Mouse (Mus musculus): ENCODE measurements around the gene Dcdc2a. TPM values are rescaled to one million over a fixed set of nuclear protein-coding genes. Genes with fewer than 3 reads are reported as not detected.
A peak's percentile ranks its signal among the peaks of the same experiment; 100 is the strongest.

Gene Dcdc2a
- polyA plus RNA-seq, 1 experiment from 2014 or later = 3.2 TPM

DNA sequence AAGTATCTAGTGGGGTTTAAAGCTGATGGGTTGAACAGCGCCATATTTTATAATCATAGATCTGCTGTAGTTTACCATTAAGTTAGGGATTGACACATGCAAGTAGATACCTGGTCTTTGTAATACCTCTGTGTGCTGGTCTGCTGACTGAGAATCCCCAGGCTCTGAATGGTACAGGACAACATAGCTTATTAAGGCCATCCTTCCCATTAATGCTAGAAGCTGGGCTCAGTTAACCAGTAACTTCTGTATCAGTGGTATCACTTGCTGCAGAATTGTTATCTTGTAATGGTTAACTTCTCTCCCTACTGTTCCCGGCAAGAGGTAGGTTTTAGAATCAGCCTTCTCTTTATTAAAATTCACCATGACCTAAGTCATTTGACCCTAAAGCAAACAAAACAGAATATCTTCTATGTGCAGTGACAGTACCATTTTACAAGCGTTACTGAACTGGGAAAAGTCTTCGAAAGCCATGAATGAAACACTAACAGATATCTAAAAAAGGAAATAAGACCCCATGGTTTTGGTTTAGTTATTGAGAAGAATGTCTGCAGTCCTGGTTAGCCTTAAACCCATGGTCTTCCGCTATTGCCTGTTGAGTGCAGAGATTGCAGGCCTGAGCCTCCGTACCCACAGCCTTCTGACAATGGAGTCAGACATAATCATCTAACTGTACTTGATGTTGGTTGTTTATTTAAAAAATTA lies 29.2 kb upstream of the Dcdc2a start:
- Histone ChIP-seq H3K36me3 (ENCODE audit: control insufficient read depth, insufficient read depth, low read length) (no peaks in the 10 kb centered on the region), H3K27me3 (ENCODE audit: control insufficient read depth, insufficient read depth, low read length) (no peaks in the 10 kb centered on the region), H3K9ac (ENCODE audit: low read depth, low read length) (no peak overlapping the region), H3K4me3 (ENCODE audit: low read depth, low read length) (no peak overlapping the region), H3K9me3 (ENCODE audit: control insufficient read depth, low read length) (no peaks in the 10 kb centered on the region), H3K4me2 (replicated peaks; ENCODE audit: low read depth, low read length) (no peak overlapping the region), H3K4me1 (replicated peaks; ENCODE audit: control insufficient read depth, insufficient read depth, low read length) (no peaks in the 10 kb centered on the region), H3K27ac (ENCODE audit: low read depth, low read length) (no peak overlapping the region)
- ATAC-seq (ENCODE audit: low FRiP score) (no peak), DNase-seq (ENCODE audit: low spot score) (no peak)
- WGBS = 72% methylated on average over 6 of the region's 6 CpGs

DNA sequence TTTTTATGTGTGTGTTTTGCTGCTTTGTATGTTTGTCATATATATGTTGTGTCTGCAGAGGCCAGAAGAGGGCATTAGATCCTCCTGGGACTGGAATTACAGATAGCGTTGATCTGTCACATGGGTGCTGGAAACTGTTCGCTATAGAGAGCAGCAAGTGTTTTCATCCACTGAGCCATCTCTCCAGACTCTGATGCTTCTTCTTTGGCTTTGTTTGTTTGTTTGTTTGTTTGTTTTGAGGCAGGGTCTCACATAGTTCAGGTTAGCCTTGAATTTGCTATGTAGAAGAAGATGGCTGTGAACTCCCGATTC lies 28.7 kb upstream of the Dcdc2a start:
- Histone ChIP-seq H3K4me3 (ENCODE audit: low read depth, low read length) (no peak overlapping the region), H3K27me3 (ENCODE audit: control insufficient read depth, insufficient read depth, low read length) (no peaks in the 10 kb centered on the region), H3K36me3 (ENCODE audit: control insufficient read depth, insufficient read depth, low read length) (no peaks in the 10 kb centered on the region), H3K9ac (ENCODE audit: low read depth, low read length) (no peak overlapping the region), H3K27ac (ENCODE audit: low read depth, low read length) (no peak overlapping the region), H3K4me1 (replicated peaks; ENCODE audit: control insufficient read depth, insufficient read depth, low read length) (no peaks in the 10 kb centered on the region), H3K9me3 (ENCODE audit: control insufficient read depth, low read length) (no peaks in the 10 kb centered on the region), H3K4me2 (replicated peaks; ENCODE audit: low read depth, low read length) (no peak overlapping the region)
- WGBS = 76% methylated on average over 3 of the region's 3 CpGs
- no peak for ATAC-seq (ENCODE audit: low FRiP score)
- DNase-seq (ENCODE audit: low spot score) = no peak

DNA sequence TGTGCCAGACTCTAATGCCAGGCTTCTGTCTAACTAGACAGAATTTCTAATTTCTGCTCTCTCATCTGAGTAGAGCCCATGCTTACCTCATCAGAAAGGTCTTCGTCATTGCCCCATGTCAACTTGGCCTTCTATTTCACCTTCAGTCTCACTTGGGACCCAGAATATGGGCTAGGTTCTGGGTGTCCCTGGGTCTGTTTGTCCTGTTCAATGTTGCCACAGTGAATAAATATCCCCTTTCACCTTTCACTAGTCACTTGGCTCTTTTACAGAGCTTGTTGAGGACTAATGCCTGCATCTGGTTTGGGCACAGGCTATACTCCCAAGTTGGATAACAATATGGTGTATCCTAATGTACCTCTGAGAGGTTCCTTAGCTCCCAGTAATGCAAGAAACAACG lies 16.3 kb upstream of the Dcdc2a start:
- H3K36me3 ChIP-seq (ENCODE audit: control insufficient read depth, insufficient read depth, low read length) = no peaks in the 10 kb centered on the region
- 62% methylated on average over 2 of the region's 2 CpGs for WGBS
- H3K27ac ChIP-seq (ENCODE audit: low read depth, low read length) = no peak overlapping the region
- no peak overlapping the region for H3K4me3 ChIP-seq (ENCODE audit: low read depth, low read length)
- no peaks in the 10 kb centered on the region for H3K9me3 ChIP-seq (ENCODE audit: control insufficient read depth, low read length)
- no peak for DNase-seq (ENCODE audit: low spot score)
- H3K4me1 ChIP-seq (replicated peaks; ENCODE audit: control insufficient read depth, insufficient read depth, low read length) = no peaks in the 10 kb centered on the region
- no peak for ATAC-seq (ENCODE audit: low FRiP score)
- no peak overlapping the region for H3K9ac ChIP-seq (ENCODE audit: low read depth, low read length)
- no peak overlapping the region for H3K4me2 ChIP-seq (replicated peaks; ENCODE audit: low read depth, low read length)
- no peaks in the 10 kb centered on the region for H3K27me3 ChIP-seq (ENCODE audit: control insufficient read depth, insufficient read depth, low read length)

DNA sequence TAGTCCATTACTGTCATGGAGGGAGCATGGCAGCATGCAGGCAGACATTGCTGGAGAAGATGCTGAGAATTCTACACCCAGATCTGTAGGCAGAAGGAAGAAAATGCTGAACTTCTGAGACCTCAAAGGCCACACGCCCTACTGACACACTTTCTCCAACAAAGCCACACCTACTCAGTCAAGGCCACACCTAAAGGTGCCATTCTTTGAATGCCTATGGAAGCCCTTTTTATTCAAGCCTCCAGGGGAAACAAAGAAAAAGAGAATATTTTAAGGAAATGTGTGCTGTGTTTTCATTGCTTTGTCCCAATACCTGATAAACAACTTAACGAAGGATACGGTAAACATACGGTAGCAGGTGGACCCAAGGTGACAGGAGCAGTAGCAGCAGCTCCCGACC lies 3.1 kb upstream of the Dcdc2a start:
- no peak overlapping the region for H3K4me3 ChIP-seq (ENCODE audit: low read depth, low read length)
- WGBS = 87% methylated on average over 5 of the region's 5 CpGs
- H3K4me1 ChIP-seq (replicated peaks; ENCODE audit: control insufficient read depth, insufficient read depth, low read length) = no peaks in the 10 kb centered on the region; the same call in 1 of the 2 replicates
- no peaks in the 10 kb centered on the region for H3K36me3 ChIP-seq (ENCODE audit: control insufficient read depth, insufficient read depth, low read length)
- no peak overlapping the region for H3K9ac ChIP-seq (ENCODE audit: low read depth, low read length)
- ATAC-seq (ENCODE audit: low FRiP score) (no peak), DNase-seq (ENCODE audit: low spot score) (no peak)
- H3K27me3 ChIP-seq (ENCODE audit: control insufficient read depth, insufficient read depth, low read length) = peaks cover 19% of the 10 kb centered on the region
- no peaks in the 10 kb centered on the region for H3K9me3 ChIP-seq (ENCODE audit: control insufficient read depth, low read length)
- H3K4me2 ChIP-seq (replicated peaks; ENCODE audit: low read depth, low read length) = no peak overlapping the region
- no peak overlapping the region for H3K27ac ChIP-seq (ENCODE audit: low read depth, low read length)

DNA sequence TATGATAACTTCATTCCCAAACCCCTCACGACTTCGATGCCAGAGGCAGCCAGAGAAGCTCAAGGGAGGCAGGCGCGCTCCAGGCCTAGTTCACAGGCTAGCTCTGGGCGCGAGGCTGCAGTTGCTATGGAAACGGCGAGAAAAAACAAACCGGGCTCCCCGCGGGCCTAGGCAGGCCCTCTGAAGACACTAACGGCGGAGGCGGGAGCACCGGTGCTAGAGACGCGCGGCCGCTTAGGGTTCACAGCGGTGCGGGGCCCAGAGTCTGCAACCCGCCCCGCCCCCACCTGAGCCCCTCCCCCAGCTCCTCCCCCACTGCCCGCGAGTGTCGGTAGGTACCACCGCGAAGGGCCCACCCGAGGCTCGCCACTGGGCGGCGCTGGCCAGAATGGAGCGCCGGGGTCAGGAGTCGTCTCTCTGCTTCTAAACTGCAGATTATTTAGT lies 671 bp upstream of the Dcdc2a start:
- Histone ChIP-seq H3K9me3 (ENCODE audit: control insufficient read depth, low read length) (no peaks in the 10 kb centered on the region), H3K27ac (ENCODE audit: low read depth, low read length) (no peak overlapping the region), H3K4me1 (replicated peaks; ENCODE audit: control insufficient read depth, insufficient read depth, low read length) (no peaks in the 10 kb centered on the region; the same call in 1 of the 2 replicates), H3K4me2 (replicated peaks; ENCODE audit: low read depth, low read length) (peak overlapping the region; percentile 97), H3K9ac (ENCODE audit: low read depth, low read length) (0 out of 2 replicates have a peak overlapping the region, but pooled peaks have one; percentile 34), H3K4me3 (ENCODE audit: low read depth, low read length) (peak overlapping the region; percentile 51), H3K36me3 (ENCODE audit: control insufficient read depth, insufficient read depth, low read length) (no peaks in the 10 kb centered on the region), H3K27me3 (ENCODE audit: control insufficient read depth, insufficient read depth, low read length) (peaks cover 19% of the 10 kb centered on the region)
- WGBS = under 1% methylated on average over 35 of the region's 35 CpGs
- ATAC-seq (ENCODE audit: low FRiP score) (peak; percentile 93), DNase-seq (ENCODE audit: low spot score) (peak; percentile 83)

DNA sequence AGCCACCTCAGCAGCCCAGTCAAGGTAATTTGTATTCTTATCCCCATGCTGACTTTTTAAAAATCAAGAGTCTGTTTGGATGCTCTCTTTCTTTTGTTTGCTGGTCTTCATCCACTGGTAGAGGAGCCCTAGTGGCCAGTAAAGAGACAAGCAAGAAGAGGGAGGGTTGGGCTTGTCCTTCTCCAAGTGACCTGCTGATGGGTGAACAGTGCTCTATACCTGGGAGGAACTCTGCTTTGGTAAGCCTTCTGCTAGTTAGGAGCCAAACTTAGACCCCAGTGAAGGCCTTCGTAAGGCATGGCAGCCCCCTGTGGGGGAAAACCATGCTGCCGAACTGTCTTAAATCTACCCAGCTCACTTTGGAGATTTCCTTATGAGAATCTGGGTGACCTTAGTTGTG lies 10.9 kb downstream of the Dcdc2a start:
- ATAC-seq (ENCODE audit: low FRiP score) (no peak), DNase-seq (ENCODE audit: low spot score) (no peak)
- no peaks in the 10 kb centered on the region for H3K36me3 ChIP-seq (ENCODE audit: control insufficient read depth, insufficient read depth, low read length)
- no peaks in the 10 kb centered on the region for H3K4me1 ChIP-seq (replicated peaks; ENCODE audit: control insufficient read depth, insufficient read depth, low read length)
- no peak overlapping the region for H3K4me3 ChIP-seq (ENCODE audit: low read depth, low read length)
- WGBS = 95% methylated on average over 2 of the region's 2 CpGs
- H3K4me2 ChIP-seq (replicated peaks; ENCODE audit: low read depth, low read length) = no peak overlapping the region
- no peak overlapping the region for H3K9ac ChIP-seq (ENCODE audit: low read depth, low read length)
- no peaks in the 10 kb centered on the region for H3K9me3 ChIP-seq (ENCODE audit: control insufficient read depth, low read length)
- H3K27ac ChIP-seq (ENCODE audit: low read depth, low read length) = no peak overlapping the region
- H3K27me3 ChIP-seq (ENCODE audit: control insufficient read depth, insufficient read depth, low read length) = no peaks in the 10 kb centered on the region

- Histone ChIP-seq H3K9me3 (ENCODE audit: control insufficient read depth, low read length) (no peaks in the 10 kb centered on the region), H3K4me2 (replicated peaks; ENCODE audit: low read depth, low read length) (no peak overlapping the region), H3K9ac (ENCODE audit: low read depth, low read length) (no peak overlapping the region), H3K27me3 (ENCODE audit: control insufficient read depth, insufficient read depth, low read length) (no peaks in the 10 kb centered on the region), H3K4me1 (replicated peaks; ENCODE audit: control insufficient read depth, insufficient read depth, low read length) (no peaks in the 10 kb centered on the region), H3K36me3 (ENCODE audit: control insufficient read depth, insufficient read depth, low read length) (no peaks in the 10 kb centered on the region), H3K27ac (ENCODE audit: low read depth, low read length) (no peak overlapping the region), H3K4me3 (ENCODE audit: low read depth, low read length) (no peak overlapping the region)
- ATAC-seq (ENCODE audit: low FRiP score) (no peak), DNase-seq (ENCODE audit: low spot score) (no peak)
- 81% methylated on average over 4 of the region's 4 CpGs for WGBS
These were observed 11.4 kb downstream of the Dcdc2a start for GRCm38 (mm10) chr13:25067183-25067582.

DNA sequence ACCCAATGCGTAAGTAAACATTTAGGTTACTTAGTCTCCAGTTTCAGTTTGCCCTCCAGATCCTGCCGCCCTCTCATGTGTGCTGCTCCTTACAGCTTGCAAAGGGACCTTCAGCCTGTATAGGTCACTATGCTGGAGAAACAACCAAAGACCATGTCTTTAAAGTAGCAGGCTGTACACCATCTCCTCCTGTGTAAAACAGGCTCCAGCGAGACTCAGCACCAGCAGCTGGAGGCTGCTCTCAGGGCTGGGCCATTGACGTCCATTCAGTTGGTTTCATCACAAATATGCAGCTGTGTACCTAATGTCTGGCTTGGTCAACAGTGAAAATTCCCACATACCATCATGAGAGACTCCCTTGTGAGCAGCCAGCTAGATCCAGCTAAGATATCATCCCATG lies 14.0 kb downstream of the Dcdc2a start:
- no peak overlapping the region for H3K27ac ChIP-seq (ENCODE audit: low read depth, low read length)
- H3K27me3 ChIP-seq (ENCODE audit: control insufficient read depth, insufficient read depth, low read length) = no peaks in the 10 kb centered on the region
- no peak overlapping the region for H3K4me3 ChIP-seq (ENCODE audit: low read depth, low read length)
- no peaks in the 10 kb centered on the region for H3K9me3 ChIP-seq (ENCODE audit: control insufficient read depth, low read length)
- H3K4me1 ChIP-seq (replicated peaks; ENCODE audit: control insufficient read depth, insufficient read depth, low read length) = no peaks in the 10 kb centered on the region
- H3K9ac ChIP-seq (ENCODE audit: low read depth, low read length) = no peak overlapping the region
- no peak overlapping the region for H3K4me2 ChIP-seq (replicated peaks; ENCODE audit: low read depth, low read length)
- no peak for DNase-seq (ENCODE audit: low spot score)
- H3K36me3 ChIP-seq (ENCODE audit: control insufficient read depth, insufficient read depth, low read length) = no peaks in the 10 kb centered on the region
- ATAC-seq (ENCODE audit: low FRiP score) = no peak
- 83% methylated on average over 4 of the region's 4 CpGs for WGBS

DNA sequence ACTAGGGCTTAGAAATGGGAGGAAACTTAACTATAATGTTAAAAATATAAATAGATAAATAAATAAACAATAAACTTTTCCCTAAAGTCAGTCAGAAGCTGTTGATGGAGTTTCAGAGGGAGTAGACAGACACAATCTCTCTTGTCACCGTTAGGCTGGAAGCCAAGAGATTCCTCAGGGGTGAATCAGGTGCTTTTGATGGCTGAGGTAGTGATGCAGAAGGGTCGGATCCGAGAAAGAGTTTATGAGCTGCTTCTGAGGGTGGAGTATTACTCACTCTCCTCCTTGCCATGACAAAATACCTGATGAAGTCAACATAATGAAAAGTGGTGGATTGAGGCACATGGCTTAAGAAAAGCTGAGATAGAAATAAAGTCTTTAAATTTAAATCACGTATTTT lies 15.0 kb downstream of the Dcdc2a start:
- ATAC-seq (ENCODE audit: low FRiP score) (no peak), DNase-seq (ENCODE audit: low spot score) (no peak)
- H3K36me3 ChIP-seq (ENCODE audit: control insufficient read depth, insufficient read depth, low read length) = no peaks in the 10 kb centered on the region
- H3K27me3 ChIP-seq (ENCODE audit: control insufficient read depth, insufficient read depth, low read length) = no peaks in the 10 kb centered on the region
- H3K4me2 ChIP-seq (replicated peaks; ENCODE audit: low read depth, low read length) = no peak overlapping the region
- WGBS = 91% methylated on average over 4 of the region's 4 CpGs
- no peaks in the 10 kb centered on the region for H3K4me1 ChIP-seq (replicated peaks; ENCODE audit: control insufficient read depth, insufficient read depth, low read length)
- H3K27ac ChIP-seq (ENCODE audit: low read depth, low read length) = no peak overlapping the region
- no peak overlapping the region for H3K4me3 ChIP-seq (ENCODE audit: low read depth, low read length)
- no peaks in the 10 kb centered on the region for H3K9me3 ChIP-seq (ENCODE audit: control insufficient read depth, low read length)
- no peak overlapping the region for H3K9ac ChIP-seq (ENCODE audit: low read depth, low read length)
